Comparison of ENCODE assay signal across 18 mouse cellular contexts in genomic region chr13:4046841-4047240, GRCm38 (mm10). TPM values are rescaled to one million over a fixed set of nuclear protein-coding genes. Genes with fewer than 3 reads are reported as not detected.
DNase-seq lines count a peak whose midpoint lies in the region; TF ChIP-seq lines count a peak whose summit lies in the region.
"Had no signal": no experiment of that assay in that cellular context is flagged by ENCODE, and none has a peak within 500 bp of the region (broad histone marks: within the 10 kb centered on the region; RNA-seq: fewer than 3 reads in every experiment).

No protein-coding gene starts in this region.

- H3K4me1 ChIP-seq in embryonic fibroblast, embryonic 13.5 days (ENCODE audit: control insufficient read depth, insufficient read depth, low read length), result no peaks in the 10 kb centered on the region; the same call in 1 of the 2 replicates
- H3K4me1 ChIP-seq: embryonic facial prominence, embryonic 10.5 days; embryonic facial prominence, embryonic 12.5 days; forebrain, embryonic 12.5 days had no signal

- peak; percentile 64 for DNase-seq in Muller cell, postnatal 12 days (ENCODE audit: inconsistent ontology term)
- DNase-seq in R1 (ENCODE audit: low read depth, low spot score), result peak; percentile 63
- DNase-seq in right cerebral cortex, postnatal 14 days, result no peak
- no peak for DNase-seq in testis, postnatal 10 days (ENCODE audit: low spot score)
- DNase-seq: adrenal gland, adult 2 months; adrenal gland, postnatal 10 days; adrenal gland, postnatal 25 days; cerebellum, adult 11-12 months; cerebellum, adult 2 months; cerebellum, adult 9-10 months; cerebellum, postnatal 10 days; cerebellum, postnatal 25 days had no signal

- no peak for TF ChIP-seq CTCF in embryonic fibroblast, embryonic 13.5 days (IDR thresholded peaks at IDR 0.05; ENCODE audit: borderline replicate concordance, insufficient read depth, low read length)

- no peak overlapping the region for H3K4me3 ChIP-seq in embryonic fibroblast, embryonic 13.5 days (ENCODE audit: insufficient read depth, low read length)
- H3K4me3 ChIP-seq: embryonic facial prominence, embryonic 10.5 days; embryonic facial prominence, embryonic 12.5 days; erythroblast, embryonic 14.5 days; forebrain, embryonic 10.5 days; forebrain, embryonic 12.5 days had no signal

- no peak for TF ChIP-seq POLR2A in embryonic fibroblast, embryonic 13.5 days (IDR thresholded peaks at IDR 0.05; ENCODE audit: low read depth, low read length)

- peak overlapping the region; percentile 47; the same call in 1 of the 2 replicates for H3K27ac ChIP-seq in embryonic fibroblast, embryonic 13.5 days (ENCODE audit: insufficient read depth, low read length)
- H3K27ac ChIP-seq: embryonic facial prominence, embryonic 10.5 days; embryonic facial prominence, embryonic 12.5 days; forebrain, embryonic 10.5 days; forebrain, embryonic 12.5 days had no signal

RNA-seq across cellular contexts. Expression of gene Akr1c14, which starts 2.0 kb away (rescaled TPM):
- 2.1 and 3.3 TPM in 2 replicates for polyA plus RNA-seq in embryonic fibroblast, embryonic 13.5 days (2011; ENCODE audit: insufficient read length, low read depth, missing spikeins)
- polyA plus RNA-seq: erythroblast, embryonic 14.5 days had no signal

Comparison
In these comparisons a context has a peak if more than half of its experiments do, and no peak if none do; other contexts are left out.
1. DNase-seq: peak in Muller cell, postnatal 12 days (single experiment) and R1 (single experiment); none in right cerebral cortex, postnatal 14 days (single experiment) and testis, postnatal 10 days (single experiment).